Mouse (Mus musculus) liver, embryonic 13.5 days (tissue): Measurements from ENCODE around the gene Tmem251. TPM values are rescaled to one million over a fixed set of nuclear protein-coding genes. Genes with fewer than 3 reads are reported as not detected.

Experiments
- ATAC-seq: fragments of 200-750 bp; cut with Nextera tagmentation; 2 replicates; pipeline ENCODE4 v1.8.0; 2017; ENCODE audit warnings: low read depth, mild to moderate bottlenecking, moderate number of reproducible peaks, moderate library complexity
- DNase-seq: peaks from one replicate; pipeline ENCODE4 v3.0.0; 2022
- H3K27ac ChIP-seq: fragments of 300-500 bp; sonication (generic); 2 replicates; pipeline ENCODE4 v1.5.1; 2015; ENCODE audit warnings: moderate library complexity, mild to moderate bottlenecking, inconsistent platforms
- H3K27me3 ChIP-seq: fragments of 300-500 bp; sonication (generic); 2 replicates; pipeline ENCODE4 v1.6.1; 2015; ENCODE audit warnings: mild to moderate bottlenecking, inconsistent platforms
- H3K36me3 ChIP-seq: fragments of 300-500 bp; sonication (generic); 2 replicates; pipeline ENCODE4 v1.6.1; 2015; ENCODE audit warnings: mild to moderate bottlenecking, inconsistent platforms
- H3K4me1 ChIP-seq: fragments of 300-500 bp; sonication (generic); replicated peaks from 2 replicates; pipeline ENCODE4 v1.6.1; 2015; ENCODE audit warnings: inconsistent platforms
- H3K4me2 ChIP-seq: fragments of 300-500 bp; sonication (generic); 2 replicates; pipeline ENCODE4 v1.6.1; 2015; ENCODE audit warnings: inconsistent platforms, mild to moderate bottlenecking, moderate library complexity
- H3K4me3 ChIP-seq: fragments of 300-500 bp; sonication (generic); replicated peaks from 2 replicates; pipeline ENCODE4 v1.5.1; 2015; ENCODE audit warnings: mild to moderate bottlenecking, inconsistent platforms
- H3K9ac ChIP-seq: fragments of 300-500 bp; sonication (generic); 2 replicates; pipeline ENCODE4 v1.6.1; 2015; ENCODE audit warnings: mild to moderate bottlenecking, inconsistent platforms
- H3K9me3 ChIP-seq: fragments of 300-500 bp; sonication (generic); replicated peaks from 2 replicates; pipeline ENCODE4 v1.6.1; 2016; ENCODE audit warnings: inconsistent platforms
- WGBS: fragments of 180-500 bp; shearing (Covaris S2); methylation state at CpG from one replicate; pipeline ENCODE4 v1.1.7; 2015; ENCODE audit not compliant: insufficient replicate concordance; 5-methylcytosine and 5-hydroxymethylcytosine counted together
- polyA plus RNA-seq: library from polyadenylated mRNA; unstranded; fragments of >200 nt; fragmentation: Nextera tagmentation; extraction: Ambion mirVana; gene quantifications from 2 replicates; pipeline ENCODE4 v1.2.1, GENCODE M21; 2015

The Tmem251 gene
- polyA plus RNA-seq, 1 experiment from 2014 or later: 9.2 TPM

DNA sequence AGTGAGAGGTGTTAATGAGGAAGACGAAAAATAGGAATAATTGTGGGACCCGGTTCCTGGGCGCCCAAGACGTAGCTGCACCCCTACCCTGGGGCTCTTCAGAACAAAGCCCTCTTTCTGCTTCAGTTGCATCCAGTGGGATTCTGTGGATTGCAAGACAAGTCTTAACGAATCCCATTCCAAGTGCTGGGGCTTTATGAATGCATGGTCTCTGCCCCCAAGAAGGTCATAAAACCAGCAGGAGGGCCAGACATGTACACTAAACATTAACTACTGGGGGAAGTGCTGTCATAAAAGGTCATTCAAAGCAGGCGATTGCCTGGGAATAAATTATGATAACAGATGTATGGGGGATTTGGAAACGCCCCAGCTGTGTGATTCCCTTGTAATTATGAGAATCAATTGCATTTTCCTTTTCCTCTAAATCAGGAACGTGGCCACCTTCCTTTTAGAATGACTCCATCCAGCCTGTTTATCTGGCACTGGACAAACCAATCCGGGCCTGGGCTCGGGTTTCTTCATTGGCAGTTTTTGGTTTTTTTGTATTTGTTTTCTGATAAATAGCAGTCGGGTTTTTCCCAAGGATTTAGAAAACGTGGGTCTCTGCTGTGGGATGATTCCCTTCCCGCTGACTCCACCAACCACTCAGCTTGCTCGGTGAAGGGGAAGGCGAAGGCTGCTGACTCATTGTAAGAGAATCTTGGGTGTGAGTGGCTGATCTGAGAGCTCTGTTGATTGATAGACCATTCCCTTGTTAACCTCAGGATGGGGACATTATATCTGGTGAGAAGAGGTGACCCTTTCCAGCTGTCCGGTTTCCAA, 12.6 kb upstream of the Tmem251 start:
- Histone ChIP-seq H3K4me3 (0 out of 2 replicates have a peak overlapping the region, but pooled peaks have one; percentile 26), H3K27me3 (no peaks in the 10 kb centered on the region), H3K36me3 (no peaks in the 10 kb centered on the region), H3K4me1 (peaks cover 36% of the 10 kb centered on the region), H3K27ac (no peak overlapping the region), H3K4me2 (peak overlapping the region; percentile 60), H3K9ac (no peak overlapping the region), H3K9me3 (no peaks in the 10 kb centered on the region)
- whole genome bisulfite sequencing: 47% methylated on average over 16 of the region's 16 CpGs
- no peak for DNase-seq
- peak; percentile 5; the same call in 1 of the 2 replicates for ATAC-seq

GRCm38 (mm10) chr12:102733381-102733780, 10.2 kb upstream of the Tmem251 start:
- H3K4me3 ChIP-seq: no peak overlapping the region
- no peak overlapping the region for H3K27ac ChIP-seq
- H3K9me3 ChIP-seq: no peaks in the 10 kb centered on the region
- 2% methylated on average over 5 of the region's 5 CpGs for WGBS
- H3K9ac ChIP-seq: no peak overlapping the region
- H3K27me3 ChIP-seq: no peaks in the 10 kb centered on the region
- no peaks in the 10 kb centered on the region for H3K36me3 ChIP-seq
- DNase-seq: peak; percentile 48
- H3K4me2 ChIP-seq: no peak overlapping the region
- peaks cover 34% of the 10 kb centered on the region for H3K4me1 ChIP-seq
- no peak for ATAC-seq

- no peaks in the 10 kb centered on the region for H3K9me3 ChIP-seq
- H3K27ac ChIP-seq: no peak overlapping the region
- no peak for DNase-seq
- H3K4me2 ChIP-seq: no peak overlapping the region
- H3K36me3 ChIP-seq: 0 out of 2 replicates have a peak, but pooled peaks cover 2% of the 10 kb centered on the region
- H3K27me3 ChIP-seq: no peaks in the 10 kb centered on the region
- 78% methylated on average over 5 of the region's 5 CpGs for WGBS
- H3K4me3 ChIP-seq: no peak overlapping the region
- peaks cover 15% of the 10 kb centered on the region for H3K4me1 ChIP-seq
- ATAC-seq: no peak
- H3K9ac ChIP-seq: no peak overlapping the region
Measured at GRCm38 (mm10) chr12:102739096-102739495, 4.5 kb upstream of the Tmem251 start.

- Histone ChIP-seq H3K9ac (no peak overlapping the region), H3K4me2 (no peak overlapping the region), H3K4me1 (peaks cover 25% of the 10 kb centered on the region), H3K36me3 (0 out of 2 replicates have a peak, but pooled peaks cover 2% of the 10 kb centered on the region), H3K27me3 (no peaks in the 10 kb centered on the region), H3K27ac (no peak overlapping the region), H3K4me3 (no peak overlapping the region), H3K9me3 (no peaks in the 10 kb centered on the region)
- DNase-seq: no peak
- no peak for ATAC-seq
- 60% methylated on average over 3 of the region's 3 CpGs for WGBS
Measured at GRCm38 (mm10) chr12:102740285-102740684, 3.3 kb upstream of the Tmem251 start.

DNA sequence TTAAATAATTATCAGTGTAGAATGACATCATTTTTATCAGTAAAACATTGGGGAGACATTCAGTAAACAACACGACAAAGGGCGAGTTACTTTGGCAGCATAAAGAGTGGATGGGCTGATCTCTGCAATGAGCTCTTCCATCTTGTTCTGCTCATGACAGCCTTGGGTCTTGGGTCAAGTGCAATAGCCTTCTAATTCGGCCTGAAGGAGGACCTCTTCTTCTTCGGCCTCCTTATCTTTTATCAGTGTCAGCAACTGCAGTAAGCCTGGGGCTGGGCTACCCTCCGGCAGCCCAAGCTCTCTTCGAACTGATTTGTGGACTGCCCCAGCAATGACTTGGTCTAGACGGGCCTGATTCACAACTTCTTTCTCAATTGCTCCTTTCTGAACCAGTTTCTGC, 1.5 kb upstream of the Tmem251 start:
- 47% methylated on average over 7 of the region's 7 CpGs for WGBS
- Histone ChIP-seq H3K4me1 (peaks cover 35% of the 10 kb centered on the region), H3K9ac (0 out of 2 replicates have a peak overlapping the region, but pooled peaks have one; percentile 93), H3K9me3 (no peaks in the 10 kb centered on the region), H3K27ac (no peak overlapping the region), H3K27me3 (no peaks in the 10 kb centered on the region), H3K4me3 (peak overlapping the region; percentile 93; the same call in 1 of the 2 replicates), H3K4me2 (peak overlapping the region; percentile 81), H3K36me3 (0 out of 2 replicates have a peak, but pooled peaks cover 2% of the 10 kb centered on the region)
- ATAC-seq (no peak), DNase-seq (no peak)

GRCm38 (mm10) chr12:102743036-102743588, 450 bp upstream of the Tmem251 start:
- no peaks in the 10 kb centered on the region for H3K9me3 ChIP-seq
- peaks cover 38% of the 10 kb centered on the region for H3K4me1 ChIP-seq
- H3K36me3 ChIP-seq: peaks cover 11% of the 10 kb centered on the region
- DNase-seq: no peak
- peak overlapping the region; percentile 81 for H3K4me2 ChIP-seq
- peak overlapping the region; percentile 93 for H3K4me3 ChIP-seq
- H3K27ac ChIP-seq: peak overlapping the region; percentile 96
- no peaks in the 10 kb centered on the region for H3K27me3 ChIP-seq
- 2% methylated on average over 33 of the region's 33 CpGs for WGBS
- peak overlapping the region; percentile 93 for H3K9ac ChIP-seq
- peak; percentile 53 for ATAC-seq

DNA sequence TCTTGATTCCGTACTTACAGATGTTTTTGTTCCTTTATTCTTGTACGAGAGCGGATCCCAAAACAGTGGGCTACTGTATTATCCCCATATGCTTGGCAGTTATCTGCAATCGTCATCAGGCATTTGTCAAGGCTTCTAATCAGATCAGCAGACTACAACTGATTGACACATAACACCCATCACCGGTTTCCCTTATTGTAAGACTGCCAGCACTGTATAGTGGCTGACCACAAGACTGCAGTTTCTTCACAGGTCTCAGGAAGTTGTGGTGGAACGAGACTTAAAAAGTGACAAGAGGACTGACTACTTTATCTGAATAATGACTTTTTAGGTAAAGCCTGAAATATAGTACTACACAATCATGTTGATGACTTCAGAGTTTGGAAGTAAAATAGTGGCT, 1.3 kb downstream of the Tmem251 start:
- Histone ChIP-seq H3K27ac (peak overlapping the region; percentile 96), H3K36me3 (peaks cover 25% of the 10 kb centered on the region), H3K9ac (peak overlapping the region; percentile 93), H3K9me3 (no peaks in the 10 kb centered on the region), H3K4me1 (peaks cover 50% of the 10 kb centered on the region), H3K4me2 (peak overlapping the region; percentile 81), H3K27me3 (no peaks in the 10 kb centered on the region), H3K4me3 (peak overlapping the region; percentile 93)
- 13% methylated on average over 6 of the region's 6 CpGs for WGBS
- no peak for ATAC-seq
- no peak for DNase-seq

DNA sequence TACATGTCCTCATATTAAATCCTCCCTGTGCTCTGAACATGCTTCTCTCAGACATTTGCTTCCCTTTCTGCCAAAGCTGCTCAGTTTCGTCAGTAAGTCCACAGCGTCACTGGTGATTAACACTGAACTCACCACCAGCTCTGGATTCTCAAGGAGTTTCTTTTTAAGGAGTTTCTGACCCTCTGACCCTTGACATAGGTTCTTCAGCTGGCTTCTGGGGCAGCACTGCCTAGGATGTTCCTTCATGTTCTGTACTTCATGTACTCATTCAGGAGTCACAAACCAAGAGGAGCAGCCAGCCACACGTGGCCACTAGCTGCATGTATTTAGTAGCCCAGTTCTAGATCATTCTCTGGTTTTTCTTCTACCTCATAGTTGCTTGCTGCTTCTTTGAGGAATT, 4.7 kb downstream of the Tmem251 start:
- Histone ChIP-seq H3K27ac (no peak overlapping the region), H3K36me3 (peaks cover 22% of the 10 kb centered on the region), H3K9ac (no peak overlapping the region), H3K4me3 (no peak overlapping the region), H3K4me2 (no peak overlapping the region), H3K9me3 (no peaks in the 10 kb centered on the region), H3K27me3 (no peaks in the 10 kb centered on the region), H3K4me1 (peaks cover 36% of the 10 kb centered on the region)
- DNase-seq: no peak
- no peak for ATAC-seq
- 74% methylated on average over 3 of the region's 3 CpGs for WGBS

GRCm38 (mm10) chr12:102756304-102756703, 12.7 kb downstream of the Tmem251 start:
- H3K4me2 ChIP-seq: peak overlapping the region; percentile 92
- ATAC-seq (no peak), DNase-seq (peak; percentile 54)
- H3K9ac ChIP-seq: peak overlapping the region; percentile 79
- WGBS: 72% methylated on average over 7 of the region's 7 CpGs
- peaks cover 8% of the 10 kb centered on the region for H3K36me3 ChIP-seq
- H3K27ac ChIP-seq: peak overlapping the region; percentile 84; the same call in 1 of the 2 replicates
- no peaks in the 10 kb centered on the region for H3K27me3 ChIP-seq
- H3K9me3 ChIP-seq: no peaks in the 10 kb centered on the region
- H3K4me1 ChIP-seq: peaks cover 40% of the 10 kb centered on the region
- peak overlapping the region; percentile 94 for H3K4me3 ChIP-seq

DNA sequence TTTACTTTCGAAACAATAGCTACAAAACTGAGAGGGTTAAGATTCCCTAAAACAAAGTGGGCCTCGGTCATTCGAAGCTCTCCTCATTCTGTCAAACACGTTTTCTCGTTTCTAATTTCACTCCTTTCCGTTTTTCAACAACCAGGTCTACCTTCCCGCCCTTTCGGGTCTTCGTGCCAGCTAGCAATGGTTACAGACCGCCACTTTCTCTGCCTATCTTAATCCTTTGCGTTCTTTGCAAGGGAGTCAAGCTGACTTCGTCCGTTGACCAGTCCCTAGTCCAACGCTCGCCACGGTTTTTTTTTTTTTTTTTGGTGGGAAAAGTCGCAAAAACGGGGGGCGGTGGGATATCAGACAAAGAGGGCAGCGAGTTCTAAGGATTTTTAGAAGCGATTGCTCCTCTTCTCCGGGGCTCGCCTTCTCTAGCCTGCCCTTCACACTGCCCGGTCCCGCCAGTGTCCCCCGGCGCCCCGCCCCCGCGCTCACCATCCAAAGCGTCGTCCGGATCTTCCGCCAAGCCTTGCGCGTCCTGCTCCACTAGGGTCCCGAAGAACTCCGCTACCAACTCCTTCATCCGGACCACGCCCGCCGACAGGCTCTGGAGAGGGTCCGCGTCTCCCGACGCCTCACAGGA, 13.6 kb downstream of the Tmem251 start:
- DNase-seq (no peak), ATAC-seq (peak; percentile 79)
- Histone ChIP-seq H3K36me3 (peaks cover 13% of the 10 kb centered on the region), H3K4me1 (peaks cover 40% of the 10 kb centered on the region), H3K27ac (peak overlapping the region; percentile 84), H3K9me3 (no peaks in the 10 kb centered on the region), H3K4me2 (peak overlapping the region; percentile 92), H3K27me3 (no peaks in the 10 kb centered on the region), H3K9ac (peak overlapping the region; percentile 79), H3K4me3 (peak overlapping the region; percentile 94)
- 2% methylated on average over 46 of the region's 46 CpGs for WGBS

- ATAC-seq: peak; percentile 94
- under 1% methylated on average over 73 of the region's 73 CpGs for WGBS
- peak within 1 kb of the TSS; percentile 94 for H3K4me3 ChIP-seq
- no peaks in the 10 kb centered on the region for H3K27me3 ChIP-seq
- H3K9ac ChIP-seq: peak within 1 kb of the TSS; percentile 92
- no peaks in the 10 kb centered on the region for H3K9me3 ChIP-seq
- H3K4me2 ChIP-seq: peak within 1 kb of the TSS; percentile 92
- H3K4me1 ChIP-seq: peaks cover 40% of the 10 kb centered on the region
- peak within 1 kb of the TSS; percentile 84 for H3K27ac ChIP-seq
- DNase-seq: peak; percentile 96
- peaks cover 20% of the 10 kb centered on the region for H3K36me3 ChIP-seq
Measured at GRCm38 (mm10) chr12:102757689-102758402, 14.3 kb downstream of the Tmem251 start, which contains the start of the genes Gm28051, Gon7 and Ubr7. TSS of gene Gm28051 (minus strand) at chr12:102757765. TSS of gene Gon7 (minus strand) at chr12:102757803. TSS of gene Ubr7 (plus strand) at chr12:102757967.
